Mouse (Mus musculus) layer of hippocampus, adult 9-10 months (tissue): Measurements from ENCODE around the gene Kpna6.
A peak's percentile ranks its signal among the peaks of the same experiment; 100 is the strongest.

Experiments
- DNase-seq: peaks from one replicate; pipeline ENCODE4 v3.0.0; 2022; ENCODE audit warnings: low spot score

The Kpna6 gene

DNA sequence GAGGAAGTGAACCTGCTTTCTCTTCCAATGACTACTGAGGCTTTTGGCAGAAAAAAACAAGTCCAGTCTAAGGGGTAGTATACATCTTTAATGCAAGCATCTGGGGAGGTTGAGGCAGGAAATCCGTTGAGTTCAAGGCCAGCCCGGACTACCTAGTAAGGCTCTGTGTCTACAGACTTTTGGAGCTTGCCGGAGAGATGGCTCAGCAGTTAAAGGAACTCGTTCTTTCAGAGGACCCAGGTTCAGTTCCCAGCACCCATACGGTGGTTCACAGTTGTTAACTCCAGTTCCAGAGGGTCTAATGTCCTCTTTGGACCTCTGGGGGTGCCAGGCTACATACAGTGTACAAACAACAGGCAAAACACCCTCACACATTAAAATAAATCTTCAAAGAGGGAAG, 54.5 kb downstream of the Kpna6 start:
- no peak for DNase-seq

- DNase-seq = no peak
These were observed 55.4 kb downstream of the Kpna6 start for GRCm38 (mm10) chr4:129617121-129617641.

GRCm38 (mm10) chr4:129616631-129617030, 55.9 kb downstream of the Kpna6 start:
- DNase-seq = no peak

- no peak for DNase-seq
These were observed 56.7 kb downstream of the Kpna6 start for GRCm38 (mm10) chr4:129615801-129616290.

GRCm38 (mm10) chr4:129614093-129614492, 58.5 kb downstream of the Kpna6 start, which contains the start of gene Dcdc2b:
Dcdc2b (minus strand) TSS chr4:129614257.
- no peak for DNase-seq

- no peak for DNase-seq
These were observed 62.1 kb downstream of the Kpna6 start for GRCm38 (mm10) chr4:129610472-129610871.

- DNase-seq = no peak
These were observed 62.5 kb downstream of the Kpna6 start for GRCm38 (mm10) chr4:129610026-129610425.

DNA sequence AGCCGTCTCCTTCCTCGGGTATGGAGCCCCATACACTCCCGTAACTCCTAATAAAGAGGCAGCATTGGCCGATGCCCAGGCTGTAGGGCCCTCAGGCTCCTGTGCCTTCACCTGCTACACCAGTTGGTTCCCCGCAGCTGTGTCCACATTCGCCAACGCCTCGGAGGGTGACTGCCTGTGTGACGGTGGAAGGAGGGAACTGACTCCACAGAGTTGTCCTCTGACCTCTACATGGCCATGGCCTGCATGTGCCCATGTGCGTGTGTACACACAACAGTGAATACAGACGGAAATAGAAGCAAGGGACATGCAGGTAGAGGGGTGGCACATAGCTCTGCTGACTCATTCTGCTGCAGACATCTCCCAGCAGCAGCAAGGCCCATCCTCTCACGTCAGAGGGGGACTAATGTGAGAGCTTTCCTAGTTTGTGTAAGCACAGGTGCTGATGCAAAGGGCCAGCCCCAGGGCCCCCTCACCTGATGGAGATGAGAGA, 63.4 kb downstream of the Kpna6 start:
- no peak for DNase-seq

- peak; percentile 71 for DNase-seq
These were observed 64.0 kb downstream of the Kpna6 start for GRCm38 (mm10) chr4:129608426-129609025.

DNA sequence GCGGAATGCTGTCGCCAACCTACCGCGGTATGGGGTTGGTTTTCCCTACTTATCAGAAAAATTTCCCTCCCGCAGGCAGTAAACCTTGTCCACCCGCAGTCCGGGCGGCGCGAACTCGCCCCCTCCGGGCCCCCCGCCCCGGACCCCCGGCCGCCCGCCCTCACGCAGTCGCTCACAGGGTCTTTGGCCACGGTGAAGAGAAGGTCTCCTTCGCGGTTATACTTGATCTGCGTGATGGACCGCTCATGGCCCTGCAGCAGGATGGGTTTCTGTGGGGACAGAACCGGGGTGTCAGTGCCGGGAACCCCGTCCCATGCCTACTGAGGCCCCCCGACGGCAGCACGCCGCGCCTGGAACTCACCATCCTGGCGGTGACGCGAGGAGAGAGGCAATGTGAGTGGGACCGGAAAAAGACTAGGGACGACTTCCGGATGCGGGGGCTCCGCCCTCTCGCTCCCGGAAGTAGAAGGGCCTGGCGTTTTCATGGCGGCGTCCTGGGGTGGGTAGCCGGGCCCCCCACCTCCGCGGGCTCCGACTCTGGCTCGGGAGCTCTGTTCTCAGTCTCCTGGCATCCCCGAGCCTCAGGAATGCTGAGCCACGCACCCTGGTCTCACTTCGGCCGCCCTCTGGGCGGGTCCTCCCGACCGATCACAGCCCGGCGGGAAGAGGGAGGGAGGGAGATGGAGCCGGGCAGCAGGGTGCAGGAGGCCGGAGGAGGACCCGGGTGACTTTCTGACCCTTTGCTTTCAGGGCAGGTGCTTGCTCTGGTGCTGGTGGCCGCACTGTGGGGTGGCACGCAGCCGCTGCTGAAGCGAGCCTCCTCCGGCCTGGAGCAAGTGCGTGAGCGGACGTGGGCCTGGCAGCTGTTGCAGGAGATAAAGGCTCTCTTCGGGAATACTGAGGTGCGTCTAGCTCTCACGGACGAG, 72.1 kb downstream of the Kpna6 start, which contains the start of the genes Eif3i and Tmem234:
Gene Eif3i, minus strand, starts transcription at position 416 of the 926 bp plus-strand sequence.
Gene Tmem234, plus strand, starts transcription at position 436 of the 926 bp plus-strand sequence.
- no peak for DNase-seq
